Mouse (Mus musculus) embryonic facial prominence, embryonic 11.5 days (tissue): ENCODE results near the gene Emilin2. TPM values are rescaled to one million over a fixed set of nuclear protein-coding genes. Genes with fewer than 3 reads are reported as not detected.

Experiments used
- ATAC-seq: fragments of 200-750 bp; cut with Nextera tagmentation; replicated peaks from 2 replicates; pipeline ENCODE4 v1.8.0; 2017; ENCODE audit warnings: low read depth; ENCODE audit not compliant: insufficient number of reproducible peaks, low FRiP score, low TSS enrichment
- DNase-seq: peaks from one replicate; pipeline ENCODE4 v3.0.0-alpha.2; 2015; ENCODE audit warnings: low spot score
- H3K27ac ChIP-seq: fragments of 300-500 bp; sonication (generic); replicated peaks from 2 replicates; pipeline ENCODE4 v1.5.1; 2014; ENCODE audit warnings: mild to moderate bottlenecking, low read depth, low read length, control low read depth
- H3K27me3 ChIP-seq: fragments of 300-500 bp; sonication (generic); 2 replicates; pipeline ENCODE4 v1.6.1; 2014; ENCODE audit warnings: mild to moderate bottlenecking, low read length, moderate library complexity, mixed read lengths; ENCODE audit not compliant: control insufficient read depth, insufficient read depth
- H3K36me3 ChIP-seq: fragments of 300-500 bp; sonication (generic); replicated peaks from 2 replicates; pipeline ENCODE4 v1.6.1; 2014; ENCODE audit warnings: low read depth, mild to moderate bottlenecking, low read length, moderate library complexity, mixed read lengths; ENCODE audit not compliant: control insufficient read depth, insufficient read depth
- H3K4me1 ChIP-seq: fragments of 300-500 bp; sonication (generic); 2 replicates; pipeline ENCODE4 v1.6.1; 2014; ENCODE audit warnings: low read length, mixed read lengths; ENCODE audit not compliant: control insufficient read depth, insufficient read depth
- H3K4me2 ChIP-seq: fragments of 300-500 bp; sonication (generic); 2 replicates; pipeline ENCODE4 v1.6.1; 2014; ENCODE audit warnings: low read depth, mild to moderate bottlenecking, control low read depth, low read length, moderate library complexity
- H3K4me3 ChIP-seq: fragments of 300-500 bp; sonication (generic); 2 replicates; pipeline ENCODE4 v1.5.1; 2014; ENCODE audit warnings: low read depth, low read length, control low read depth
- H3K9ac ChIP-seq: fragments of 300-500 bp; sonication (generic); replicated peaks from 2 replicates; pipeline ENCODE4 v1.6.1; 2014; ENCODE audit warnings: mild to moderate bottlenecking, control low read depth, low read length
- H3K9me3 ChIP-seq: fragments of 300-500 bp; sonication (generic); replicated peaks from 2 replicates; pipeline ENCODE4 v1.6.1; 2016; ENCODE audit warnings: mild to moderate bottlenecking, low read length, inconsistent platforms, mixed read lengths; ENCODE audit not compliant: control insufficient read depth
- WGBS: fragments of 180-500 bp; shearing (Covaris S2); extraction: QIAGEN DNeasy Blood & Tissue Kit; methylation state at CpG from one replicate; pipeline ENCODE4 v1.1.7; 2014; 5-methylcytosine and 5-hydroxymethylcytosine counted together
- polyA plus RNA-seq: library from polyadenylated mRNA; unstranded; fragments of >200 nt; fragmentation: Nextera tagmentation; extraction: Ambion mirVana; gene quantifications from 2 replicates; pipeline ENCODE4 v1.2.1, GENCODE M21; 2014

Gene Emilin2
- polyA plus RNA-seq, result 16.9 and 19.9 TPM in 2 replicates

- Histone ChIP-seq H3K27ac (peak within 1 kb of the TSS; percentile 72), H3K4me1 (no peaks in the 10 kb centered on the region), H3K9ac (peak within 1 kb of the TSS; percentile 70), H3K9me3 (no peaks in the 10 kb centered on the region), H3K27me3 (no peaks in the 10 kb centered on the region), H3K36me3 (no peaks in the 10 kb centered on the region), H3K4me2 (peak within 1 kb of the TSS; percentile 99), H3K4me3 (peak within 1 kb of the TSS; percentile 58)
- peak; percentile 77 for DNase-seq
- ATAC-seq, result no peak
- WGBS, result 8% methylated on average over 20 of the region's 20 CpGs
Observed at GRCm38 (mm10) chr17:71311340-71312171, at the start of gene Emilin2. Gene Emilin2, minus strand, starts transcription at chr17:71311978.

GRCm38 (mm10) chr17:71355526-71355925 lies 43.7 kb upstream of the Emilin2 start:
- Histone ChIP-seq H3K9ac (no peak overlapping the region), H3K4me1 (no peaks in the 10 kb centered on the region), H3K27me3 (no peaks in the 10 kb centered on the region), H3K4me2 (no peak overlapping the region), H3K9me3 (no peaks in the 10 kb centered on the region), H3K36me3 (peaks cover 2% of the 10 kb centered on the region; the same call in 1 of the 2 replicates), H3K4me3 (no peak overlapping the region), H3K27ac (no peak overlapping the region)
- no peak for ATAC-seq
- DNase-seq, result no peak
- 69% methylated on average over 3 of the region's 3 CpGs for WGBS

GRCm38 (mm10) chr17:71354205-71354604 lies 42.4 kb upstream of the Emilin2 start:
- Histone ChIP-seq H3K4me3 (no peak overlapping the region), H3K9me3 (no peaks in the 10 kb centered on the region), H3K36me3 (peaks cover 5% of the 10 kb centered on the region; the same call in 1 of the 2 replicates), H3K4me1 (no peaks in the 10 kb centered on the region), H3K27ac (no peak overlapping the region), H3K9ac (no peak overlapping the region), H3K27me3 (no peaks in the 10 kb centered on the region), H3K4me2 (no peak overlapping the region)
- DNase-seq (no peak), ATAC-seq (no peak)
- 92% methylated on average over 11 of the region's 11 CpGs for WGBS

- Histone ChIP-seq H3K4me1 (no peaks in the 10 kb centered on the region), H3K27ac (no peak overlapping the region), H3K4me3 (no peak overlapping the region), H3K9me3 (no peaks in the 10 kb centered on the region), H3K36me3 (peaks cover 9% of the 10 kb centered on the region), H3K9ac (no peak overlapping the region), H3K4me2 (no peak overlapping the region), H3K27me3 (no peaks in the 10 kb centered on the region)
- DNase-seq (no peak), ATAC-seq (no peak)
- WGBS, result 88% methylated on average over 3 of the region's 3 CpGs
Observed at GRCm38 (mm10) chr17:71348188-71348587, 36.4 kb upstream of the Emilin2 start.

GRCm38 (mm10) chr17:71342006-71342405 lies 30.2 kb upstream of the Emilin2 start:
- no peak overlapping the region for H3K9ac ChIP-seq
- WGBS, result 82% methylated on average over 3 of the region's 3 CpGs
- DNase-seq, result no peak
- no peaks in the 10 kb centered on the region for H3K9me3 ChIP-seq
- H3K27me3 ChIP-seq, result no peaks in the 10 kb centered on the region
- H3K4me1 ChIP-seq, result no peaks in the 10 kb centered on the region
- ATAC-seq, result no peak
- H3K27ac ChIP-seq, result no peak overlapping the region
- no peak overlapping the region for H3K4me2 ChIP-seq
- H3K4me3 ChIP-seq, result no peak overlapping the region
- H3K36me3 ChIP-seq, result no peaks in the 10 kb centered on the region

- no peak for ATAC-seq
- no peak overlapping the region for H3K4me2 ChIP-seq
- no peak overlapping the region for H3K4me3 ChIP-seq
- no peaks in the 10 kb centered on the region for H3K27me3 ChIP-seq
- H3K27ac ChIP-seq, result no peak overlapping the region
- H3K36me3 ChIP-seq, result no peaks in the 10 kb centered on the region
- no peaks in the 10 kb centered on the region for H3K4me1 ChIP-seq
- 95% methylated on average over 6 of the region's 6 CpGs for WGBS
- no peak overlapping the region for H3K9ac ChIP-seq
- DNase-seq, result no peak
- no peaks in the 10 kb centered on the region for H3K9me3 ChIP-seq
Observed at GRCm38 (mm10) chr17:71338627-71339026, 26.8 kb upstream of the Emilin2 start.

- Histone ChIP-seq H3K4me2 (no peak overlapping the region), H3K9me3 (no peaks in the 10 kb centered on the region), H3K4me1 (no peaks in the 10 kb centered on the region), H3K27ac (no peak overlapping the region), H3K9ac (no peak overlapping the region), H3K36me3 (no peaks in the 10 kb centered on the region), H3K27me3 (no peaks in the 10 kb centered on the region), H3K4me3 (no peak overlapping the region)
- 92% methylated on average over 9 of the region's 9 CpGs for WGBS
- DNase-seq (no peak), ATAC-seq (no peak)
Observed at GRCm38 (mm10) chr17:71337546-71337945, 25.8 kb upstream of the Emilin2 start.

GRCm38 (mm10) chr17:71336421-71336820 lies 24.6 kb upstream of the Emilin2 start:
- ATAC-seq (no peak), DNase-seq (no peak)
- H3K27ac ChIP-seq, result no peak overlapping the region
- H3K4me3 ChIP-seq, result no peak overlapping the region
- no peaks in the 10 kb centered on the region for H3K27me3 ChIP-seq
- H3K9me3 ChIP-seq, result no peaks in the 10 kb centered on the region
- H3K4me2 ChIP-seq, result no peak overlapping the region
- no peaks in the 10 kb centered on the region for H3K4me1 ChIP-seq
- 63% methylated on average over 8 of the region's 8 CpGs for WGBS
- H3K36me3 ChIP-seq, result no peaks in the 10 kb centered on the region
- no peak overlapping the region for H3K9ac ChIP-seq
